Mouse (Mus musculus) neutrophil, adult 65 days (primary cell): ENCODE results near the gene Ifi204. TPM values are rescaled to one million over a fixed set of nuclear protein-coding genes. Genes with fewer than 3 reads are reported as not detected.

Experiments used
- total RNA-seq: library from RNA; stranded (reverse); gene quantifications from 2 replicates; pipeline ENCODE4 v1.2.4, GENCODE M21; 2023

Gene Ifi204
- 17.8 and 32.9 TPM in 2 replicates for total RNA-seq

DNA sequence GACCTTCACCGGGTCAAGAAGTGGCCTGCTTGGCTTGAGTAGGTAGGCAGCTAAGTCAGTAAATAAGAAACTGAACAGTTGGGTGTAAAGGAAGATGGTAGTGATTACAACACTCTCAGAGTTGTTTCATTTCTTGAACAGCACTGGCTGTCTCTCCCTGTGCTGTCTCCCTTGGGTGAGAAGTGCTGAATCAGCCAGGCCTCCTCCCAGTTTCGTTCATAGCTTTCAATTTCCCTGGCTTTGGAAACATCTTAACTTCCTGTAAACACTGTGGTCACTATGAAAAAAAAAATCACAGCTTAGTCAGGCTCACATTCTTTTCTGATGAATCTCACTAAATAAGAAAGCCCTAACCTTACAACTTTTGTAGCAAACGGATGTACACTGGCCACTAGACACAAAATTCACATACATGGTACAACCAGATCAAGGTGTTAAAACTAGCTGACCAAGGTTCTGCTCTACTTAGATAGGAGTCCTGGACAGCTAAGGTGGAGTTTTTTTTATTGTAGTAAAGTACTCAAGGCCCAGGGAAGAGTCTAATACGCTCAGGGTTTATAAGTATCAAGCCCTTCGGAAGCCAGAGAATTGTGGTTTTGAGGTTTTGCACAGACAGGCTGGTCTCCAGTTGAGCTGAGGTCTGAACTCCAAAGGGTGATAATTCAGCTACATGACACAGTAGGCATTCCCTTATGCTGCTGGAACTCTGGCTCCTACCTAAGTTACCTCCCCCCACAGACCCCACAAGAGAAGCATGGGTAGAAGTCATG, at the start of gene Ifi204:
Gene Ifi204, minus strand, starts transcription at position 96 of the 770 bp plus-strand sequence.

GRCm38 (mm10) chr1:173741656-173742055, 25.1 kb downstream of the Ifi204 start, which contains the start of gene Ifi207:
TSS of gene Ifi207 (minus strand) at chr1:173741747.

Other genes starting within 250 kb of the Ifi204 start
- 0.16 TPM in 1 of 2 replicates, not detected in the other for gene Ifi214, start 231.0 kb downstream of the Ifi204 start, total RNA-seq
- 2.6 and 5.1 TPM in 2 replicates for gene Ifi213, start 167.7 kb downstream of the Ifi204 start, total RNA-seq
- gene Ifi209, start 136.0 kb downstream of the Ifi204 start, total RNA-seq = 17.1 and 24.6 TPM in 2 replicates
- 0.60 and 1.0 TPM in 2 replicates for gene Ifi208, start 93.3 kb downstream of the Ifi204 start, total RNA-seq
- 7.8 and 20.1 TPM in 2 replicates for gene Ifi207, start 25.2 kb downstream of the Ifi204 start, total RNA-seq
- 7.9 and 12.3 TPM in 2 replicates for gene Ifi211, start 146.1 kb upstream of the Ifi204 start, total RNA-seq
- 30.7 and 32.2 TPM in 2 replicates for gene Mndal, start 175.5 kb upstream of the Ifi204 start, total RNA-seq
- 15.4 and 23.1 TPM in 2 replicates for gene Ifi203, start 175.7 kb upstream of the Ifi204 start, total RNA-seq
- not detected in 2 replicates for gene Ifi202b, start 215.8 kb upstream of the Ifi204 start, total RNA-seq